Mouse (Mus musculus) right cerebral cortex, postnatal 10 days (tissue): Measurements from ENCODE around the gene Dok3.

Experiments used
- DNase-seq, 2 experiments: peaks; one replicate each; pipeline ENCODE4 v3.0.0; 2021; ENCODE audit warnings: low spot score in 2 of 2

The Dok3 gene

DNA sequence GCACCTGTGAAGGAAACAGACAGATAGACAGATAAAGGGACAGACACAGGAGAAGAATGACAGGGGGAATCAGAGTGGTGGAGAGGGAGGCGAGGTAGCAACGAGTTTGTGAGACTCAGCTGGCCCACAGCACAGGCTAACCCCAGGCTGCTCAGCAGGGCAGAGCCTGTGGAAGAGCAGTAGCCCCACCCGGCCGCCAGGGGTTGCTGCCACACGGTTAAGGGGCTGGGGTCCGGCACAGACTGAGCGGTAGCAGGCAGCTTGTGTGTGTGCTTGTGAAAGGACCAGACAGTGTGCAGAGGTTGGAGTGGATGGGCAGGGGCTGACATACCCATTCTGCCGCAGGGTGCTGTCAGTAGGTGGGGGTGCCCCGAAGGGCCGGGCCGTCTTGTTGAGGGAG lies 21.2 kb downstream of the Dok3 start:
- no peak for DNase-seq

DNA sequence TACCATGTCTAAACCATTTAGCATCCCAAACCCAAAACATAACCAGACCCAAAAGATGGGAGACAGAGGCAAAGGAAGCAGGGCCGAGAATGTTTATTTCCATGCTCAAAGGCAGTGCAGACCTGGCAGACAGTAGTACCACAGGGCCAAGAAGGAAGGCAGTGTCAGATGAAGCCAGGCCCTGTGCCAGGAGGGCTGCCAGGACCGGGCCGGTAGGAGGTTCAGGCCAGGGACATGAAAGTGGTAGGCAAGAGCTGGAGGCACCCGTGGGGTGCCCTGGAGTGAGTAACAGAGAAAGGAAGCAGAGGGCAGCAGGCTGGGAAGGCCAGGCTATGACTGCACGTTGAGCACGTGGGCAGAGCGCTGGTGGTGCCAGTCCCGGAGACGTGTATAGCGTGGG lies 22.4 kb downstream of the Dok3 start:
- DNase-seq: no peak

DNA sequence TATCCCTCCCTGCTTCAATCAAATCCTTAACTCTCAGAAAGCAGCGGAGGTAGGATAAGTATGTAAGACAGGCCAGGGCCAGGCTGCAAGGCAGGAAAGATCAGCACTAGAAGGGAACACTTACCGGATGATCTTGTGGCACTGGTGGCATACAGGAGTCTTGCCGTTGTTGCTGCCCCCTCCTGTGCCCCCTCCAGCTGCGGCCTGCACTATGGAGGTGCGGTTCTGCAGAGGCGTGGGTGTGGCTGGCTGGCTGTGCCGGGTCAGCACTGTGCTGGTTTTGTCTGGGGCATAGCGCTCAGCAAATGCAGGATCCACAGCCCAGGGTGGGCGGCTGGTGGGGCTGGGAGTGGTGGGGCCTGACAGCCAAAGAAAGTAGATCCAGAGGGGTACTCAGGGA lies 23.3 kb downstream of the Dok3 start:
- no peak for DNase-seq

DNA sequence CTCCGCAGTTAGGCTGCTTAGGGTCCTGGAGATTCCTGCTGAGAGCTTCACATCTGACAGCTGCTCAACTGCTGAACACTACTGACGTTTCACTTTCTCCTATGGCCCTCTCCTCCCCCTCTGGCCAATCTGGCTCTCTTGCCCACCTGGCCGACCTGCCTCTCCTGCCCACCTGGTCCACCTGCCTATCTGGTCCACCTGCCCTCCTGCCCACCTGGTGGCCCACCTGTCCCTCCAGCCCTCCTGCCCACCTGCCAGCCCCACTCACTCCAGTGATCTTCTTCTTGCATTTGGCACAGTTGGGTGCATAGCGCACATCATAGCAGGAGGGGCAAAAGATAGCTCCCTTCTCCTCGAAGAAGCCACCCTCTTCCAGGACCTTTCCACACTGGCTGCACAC lies 24.7 kb downstream of the Dok3 start:
- DNase-seq: no peak

DNA sequence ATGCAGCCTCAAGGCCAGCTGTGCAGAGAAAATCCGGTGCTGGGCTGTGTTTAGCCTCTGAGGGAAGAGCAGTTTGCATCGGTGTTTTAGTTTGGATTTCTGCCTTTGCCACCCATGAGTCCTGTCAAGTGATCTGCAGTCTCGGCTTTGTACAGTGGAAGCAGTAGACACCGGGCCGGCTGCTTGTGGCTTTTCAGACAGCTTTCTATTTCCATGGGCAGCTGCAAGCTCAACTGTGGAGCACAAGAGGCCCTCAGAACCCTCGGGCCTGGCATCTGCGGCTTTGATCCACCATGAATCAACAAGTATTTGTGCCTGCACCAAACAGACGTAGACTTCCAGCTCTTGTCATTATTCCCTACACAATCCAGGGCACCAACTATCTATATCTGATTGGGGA lies 26.7 kb downstream of the Dok3 start:
- DNase-seq: peak; percentile 56 to 69

DNA sequence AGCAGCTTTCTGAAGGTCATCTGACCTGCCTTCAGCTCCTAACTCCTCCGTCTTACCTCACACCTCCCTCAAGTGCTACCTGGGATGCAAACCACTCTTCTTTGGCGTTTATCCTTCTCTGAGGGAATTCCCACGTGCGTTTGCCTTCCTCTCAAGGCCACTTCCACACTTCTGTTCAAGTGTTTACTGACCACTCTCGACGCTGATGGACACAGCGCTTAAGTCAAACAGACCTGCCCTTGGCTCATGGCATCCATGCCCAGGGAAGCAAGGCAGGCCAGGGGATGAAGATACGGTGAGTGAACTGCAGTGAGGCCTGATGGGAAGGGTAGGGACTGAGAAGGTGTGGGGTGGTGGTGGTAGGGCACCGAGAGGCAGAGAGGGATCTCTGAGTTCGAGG lies 28.5 kb downstream of the Dok3 start:
- DNase-seq: no peak

DNA sequence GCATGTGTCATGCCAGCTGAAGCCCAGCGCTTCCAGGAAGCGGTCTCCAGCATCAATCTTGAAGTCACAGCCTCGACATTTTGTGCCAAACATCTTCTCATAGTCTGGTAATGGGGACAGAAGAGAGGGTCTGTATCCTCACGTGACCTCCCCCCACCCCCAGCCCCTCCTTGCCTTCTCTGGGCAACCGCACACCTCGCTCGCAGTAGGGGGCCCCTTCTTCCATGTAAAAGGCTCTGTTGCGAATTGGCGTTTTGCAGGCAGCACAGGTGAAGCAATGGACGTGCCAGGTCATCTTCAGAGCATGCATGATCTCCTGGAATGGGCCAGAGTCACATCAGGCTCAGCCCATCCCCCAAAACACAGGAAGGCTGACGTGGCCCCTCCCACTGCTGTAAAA lies 30.2 kb downstream of the Dok3 start:
- no peak for DNase-seq

DNA sequence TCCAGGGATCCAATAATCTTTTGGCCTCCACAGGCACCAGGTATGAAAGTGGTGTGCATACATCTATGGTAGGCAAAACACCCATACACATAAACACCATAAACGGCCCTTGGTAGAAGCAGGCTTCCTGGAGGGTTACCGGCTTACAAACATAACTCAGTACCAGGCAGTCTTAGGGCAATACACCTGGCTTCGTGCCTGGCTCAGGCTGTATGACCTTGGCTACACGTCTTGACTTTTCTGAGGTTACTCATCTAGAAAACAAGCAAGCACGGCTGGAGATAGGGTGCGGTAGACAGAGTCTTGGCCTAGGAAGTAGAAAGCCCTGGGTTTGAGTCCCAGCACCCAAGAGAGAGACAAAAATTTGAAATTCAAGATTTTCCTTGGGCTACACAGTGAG lies 32.4 kb downstream of the Dok3 start:
- DNase-seq: no peak

DNA sequence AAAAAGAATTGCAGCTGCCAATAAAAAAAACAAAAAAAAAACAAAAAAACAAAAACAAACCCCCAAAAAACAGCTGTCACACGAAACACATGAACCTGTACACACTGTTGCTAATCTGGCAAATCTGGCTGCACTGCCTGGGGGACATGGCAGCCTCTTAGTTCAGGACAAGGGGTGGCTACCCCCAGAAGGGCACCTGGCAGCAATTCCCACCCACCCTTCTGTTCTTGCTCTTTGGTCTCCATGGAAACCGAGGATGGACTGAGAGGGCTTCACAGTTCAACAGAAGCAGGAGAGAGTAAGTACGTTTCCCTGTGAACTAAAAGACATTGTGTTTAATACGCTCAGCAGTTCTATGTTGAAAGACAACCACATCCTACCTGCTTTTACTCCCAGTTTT lies 33.4 kb downstream of the Dok3 start:
- no peak for DNase-seq

DNA sequence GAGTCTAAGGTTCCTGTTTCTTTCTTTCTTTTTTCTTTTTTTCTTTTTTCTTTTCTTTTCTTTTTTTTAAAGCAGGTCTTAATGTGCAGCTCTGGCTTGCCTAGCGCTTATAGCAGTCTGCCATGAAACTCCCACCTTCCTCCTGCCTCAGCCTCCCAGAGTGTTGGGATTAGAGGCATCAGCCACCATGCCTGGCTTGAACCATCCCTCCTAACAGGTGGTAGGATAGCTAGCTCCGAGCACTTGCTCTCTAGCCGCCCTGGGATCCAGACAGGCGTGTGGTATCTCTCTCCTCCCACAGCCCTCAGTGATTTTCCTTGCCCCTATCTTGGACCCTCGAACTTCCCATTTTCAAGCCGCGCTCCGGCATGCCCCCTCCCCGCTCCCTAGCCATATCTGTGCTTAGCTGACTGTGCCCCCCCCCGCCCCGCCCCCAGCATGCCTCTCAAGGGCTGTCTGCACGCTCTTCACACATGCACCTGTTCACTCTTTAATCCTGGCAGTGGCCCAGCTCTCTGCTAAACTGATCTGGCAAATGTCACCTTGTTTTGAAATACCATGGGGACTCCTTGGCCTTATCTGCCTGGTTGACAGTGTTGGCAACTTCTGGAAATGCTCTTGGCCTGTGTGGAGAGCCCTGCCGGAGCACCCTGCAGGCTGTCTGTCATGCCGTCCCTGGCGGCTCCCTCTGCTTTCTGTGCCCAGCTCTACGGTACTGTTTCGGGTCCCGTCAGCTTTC lies 34.0 kb downstream of the Dok3 start:
- peak in 1 of 2 experiments; percentile 56 for DNase-seq

DNA sequence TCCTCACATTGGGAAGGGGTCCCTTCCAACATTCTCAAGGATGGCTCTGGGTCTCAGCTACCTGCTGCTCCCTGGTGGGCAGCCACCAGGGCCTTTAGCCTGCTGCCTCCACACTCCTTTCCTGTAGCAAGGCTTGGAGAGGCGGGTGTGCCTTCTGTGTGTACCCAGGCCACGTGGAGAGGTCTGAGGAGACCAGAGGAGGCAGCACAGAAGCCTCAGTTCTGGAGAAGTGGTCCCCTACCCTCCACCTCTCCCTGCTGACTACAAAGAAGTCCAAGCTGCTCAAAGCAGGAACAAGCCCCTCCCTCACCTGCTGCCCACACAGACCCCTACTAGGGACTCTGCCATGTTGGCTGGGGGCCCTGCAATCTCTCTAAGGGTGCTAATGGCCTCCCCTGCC lies 34.8 kb downstream of the Dok3 start:
- no peak for DNase-seq

DNA sequence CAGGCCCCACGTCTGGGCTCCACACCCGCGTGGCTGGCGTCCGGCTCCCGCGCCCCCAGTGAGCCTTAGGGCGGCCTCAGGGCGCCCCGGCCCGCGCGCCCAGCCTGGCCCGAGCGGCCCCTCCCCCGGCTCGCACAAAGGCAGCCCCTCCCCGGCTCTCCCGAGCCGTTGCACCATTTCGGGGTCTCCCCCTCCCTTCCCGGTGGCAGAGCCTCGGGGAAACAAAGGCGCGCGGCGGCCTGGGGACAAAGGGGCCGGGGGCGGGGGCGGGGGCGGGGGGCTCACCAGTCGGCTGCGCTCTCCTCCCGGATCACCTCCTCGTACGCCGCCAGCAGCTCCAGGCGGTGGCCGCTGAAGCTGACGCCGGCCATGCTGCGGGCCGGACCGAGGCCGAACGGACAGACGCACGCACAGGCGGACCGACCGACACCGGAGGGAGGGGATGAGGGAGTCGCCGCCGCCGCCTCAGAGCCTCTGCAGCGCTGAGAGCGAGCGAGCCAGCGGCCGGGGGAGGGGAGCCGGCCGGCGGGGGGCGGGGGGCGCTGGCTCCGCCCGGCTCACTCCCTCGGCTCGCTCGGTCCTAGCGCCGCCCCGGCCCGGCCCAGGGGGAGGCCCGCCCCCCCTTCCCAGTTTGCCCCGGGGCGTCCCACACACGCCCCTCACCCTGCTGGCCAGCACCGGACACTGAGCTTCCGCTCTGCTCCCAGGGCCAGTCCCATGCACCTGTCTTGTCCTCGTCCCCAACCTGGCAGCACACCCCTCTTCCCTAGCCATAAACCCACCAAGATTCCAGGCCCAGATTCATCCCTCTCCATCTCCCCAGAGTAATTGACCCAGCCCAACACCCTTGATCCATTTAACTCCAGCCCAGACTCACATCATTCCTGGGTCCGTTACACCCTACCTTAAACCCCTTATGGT lies 41.3 kb downstream of the Dok3 start, which contains the start of gene Dbn1:
TSS of gene Dbn1 (minus strand) at position 534 of the 921 bp plus-strand sequence.
- DNase-seq: peak; percentile 76

DNA sequence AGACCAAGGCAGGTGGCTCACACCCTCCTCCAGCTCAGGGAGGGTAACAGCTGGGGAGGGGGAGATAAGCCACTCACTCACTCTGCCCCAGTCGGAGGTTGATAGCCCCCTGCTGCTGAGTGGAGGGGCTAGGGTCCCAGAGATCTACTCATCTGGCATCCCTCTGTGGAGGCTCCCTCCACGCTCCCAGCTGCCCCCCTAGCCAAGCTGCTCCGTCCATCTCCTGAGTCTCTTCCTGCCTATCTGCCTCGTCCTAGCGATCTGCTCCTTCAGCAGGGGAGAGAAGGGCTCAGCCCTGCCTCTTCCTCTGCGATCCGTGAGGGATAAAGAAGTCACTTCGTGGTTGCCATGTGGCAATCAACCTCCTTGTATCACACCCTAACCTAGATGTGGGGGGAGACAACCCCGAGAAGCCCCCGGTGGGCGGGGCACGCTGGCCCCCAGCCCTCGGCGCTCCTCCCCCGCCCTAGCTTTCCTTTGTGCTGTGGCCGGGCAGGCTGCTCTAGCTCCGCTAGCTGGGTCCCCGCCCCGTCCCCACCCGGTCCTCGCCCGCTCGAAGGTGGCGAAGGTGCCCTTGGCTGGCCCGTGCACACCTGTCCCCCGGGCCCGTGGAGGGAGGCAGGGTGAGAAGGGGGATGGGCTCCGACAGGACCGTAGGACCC lies 42.0 kb downstream of the Dok3 start:
- no peak for DNase-seq

DNA sequence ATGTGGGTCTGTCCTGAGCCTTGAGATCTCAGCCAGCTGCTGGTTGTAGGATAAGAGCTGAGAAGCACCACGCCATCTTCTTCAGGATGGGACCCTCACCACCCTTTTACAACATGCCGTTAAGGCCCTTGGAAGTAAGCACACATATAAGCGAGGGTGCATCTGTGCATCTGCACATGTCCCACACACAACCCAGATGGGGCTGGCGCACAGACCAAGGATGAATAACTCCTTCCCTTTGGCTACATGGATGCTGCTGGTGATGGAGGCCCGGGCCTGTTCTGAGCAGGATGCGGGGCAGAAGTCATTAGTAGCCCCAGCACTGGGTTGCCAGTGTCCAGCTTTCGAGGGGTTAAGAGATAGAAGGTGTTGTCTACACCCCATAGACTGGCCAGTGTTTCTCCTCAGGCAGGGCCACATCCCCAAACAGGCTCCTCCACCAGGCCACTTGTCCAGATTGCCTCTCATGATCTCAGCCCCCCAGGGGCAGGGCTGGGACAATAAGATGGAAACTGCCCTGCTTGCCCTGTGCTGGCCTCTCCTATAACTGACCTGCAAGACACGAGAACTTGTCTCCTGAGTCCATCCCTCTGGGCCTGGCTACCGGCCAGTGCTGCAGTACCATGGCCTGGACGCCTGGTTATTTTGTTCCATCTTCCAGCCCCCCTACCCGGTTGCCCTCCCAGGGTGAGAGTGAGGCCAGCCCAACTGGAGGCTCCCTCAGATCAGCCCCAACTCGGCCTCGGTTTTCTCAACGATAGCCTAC lies 42.9 kb downstream of the Dok3 start:
- no peak for DNase-seq

DNA sequence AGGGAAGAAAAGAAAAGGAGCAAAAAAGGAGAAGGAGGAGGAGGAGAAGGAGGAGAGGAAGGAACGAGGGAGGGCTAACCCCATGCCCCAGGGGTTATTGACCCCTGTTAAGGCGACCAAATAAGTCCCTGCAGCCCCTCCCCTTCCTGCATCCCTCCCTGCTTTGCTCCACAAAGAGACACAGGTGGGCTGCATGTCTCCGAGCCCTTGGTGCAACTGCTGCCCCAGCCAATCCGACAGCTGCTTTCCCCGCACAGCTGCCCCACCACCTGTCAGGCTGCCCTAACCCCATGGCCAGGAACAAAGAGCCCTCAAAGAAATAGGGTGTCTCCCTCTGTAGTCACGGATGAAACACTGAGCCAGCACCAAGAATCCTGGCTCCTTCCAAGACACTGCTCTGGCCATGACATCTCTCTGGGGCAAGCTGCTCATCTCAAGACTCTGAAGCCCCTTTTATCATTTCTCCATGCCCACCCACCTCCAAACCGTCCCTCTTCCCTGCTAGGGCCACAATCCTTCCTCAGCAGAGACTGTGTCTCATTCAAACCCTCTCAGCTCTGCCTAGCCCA lies 44.5 kb downstream of the Dok3 start:
- no peak for DNase-seq

DNA sequence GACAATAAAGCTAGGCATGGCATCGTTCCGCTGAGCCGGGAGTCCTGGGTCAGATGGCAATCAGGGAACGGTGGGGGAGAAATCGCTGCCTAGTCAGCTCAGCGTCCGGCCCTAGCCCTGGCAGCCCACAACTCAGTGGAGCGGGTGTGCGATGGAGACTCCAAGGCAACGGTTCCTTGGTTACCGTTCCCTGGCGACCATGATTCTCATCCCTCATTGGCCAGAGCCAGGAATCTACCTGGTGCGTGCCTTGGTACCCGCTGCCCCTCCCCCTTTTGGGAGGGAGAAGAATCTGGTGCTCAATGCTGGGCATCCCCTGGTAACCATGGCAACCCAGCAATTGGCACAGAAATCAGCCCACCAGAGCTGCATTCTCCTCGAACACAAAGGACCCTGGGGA lies 45.5 kb downstream of the Dok3 start:
- peak; percentile 98 to 99 for DNase-seq

DNA sequence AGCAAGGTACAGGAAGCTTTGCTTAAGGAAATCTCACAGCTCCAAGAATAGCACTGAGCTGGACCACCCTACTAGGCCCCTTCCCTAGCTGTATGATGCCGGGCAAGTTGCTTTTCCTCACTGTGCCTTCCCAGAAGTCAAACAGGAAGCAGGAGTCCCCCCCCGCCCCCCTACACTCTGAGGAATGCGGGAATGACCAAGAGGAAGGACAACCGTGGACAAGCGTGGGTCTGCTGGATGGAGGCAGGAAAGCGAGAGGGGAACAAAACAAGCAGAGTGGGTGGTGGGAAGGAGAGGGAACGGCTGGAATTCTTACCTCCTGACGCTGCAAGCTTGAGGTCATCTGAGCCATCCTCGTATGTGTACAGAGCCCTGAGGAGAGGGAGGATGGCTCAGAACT lies 46.0 kb downstream of the Dok3 start:
- no peak for DNase-seq

DNA sequence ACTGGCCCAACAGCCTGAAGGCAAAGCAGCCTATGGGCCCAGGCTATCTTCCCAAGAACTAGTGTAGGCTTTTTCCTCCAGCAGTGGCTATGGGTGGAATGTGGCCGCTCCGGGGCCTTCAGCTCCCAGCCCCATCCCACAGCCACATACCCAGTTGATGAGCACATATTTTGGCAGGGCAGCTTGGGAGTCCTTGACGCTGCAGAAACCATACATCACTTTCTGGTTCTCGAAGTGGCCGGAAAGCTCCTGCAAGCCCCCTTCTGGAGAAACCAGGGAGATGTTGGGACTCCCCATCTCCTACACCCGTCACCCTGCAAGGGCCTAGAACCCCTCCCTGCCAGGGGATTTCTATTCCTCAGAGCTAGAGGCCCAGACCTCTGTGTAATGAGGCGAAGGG lies 46.6 kb downstream of the Dok3 start:
- DNase-seq: no peak

DNA sequence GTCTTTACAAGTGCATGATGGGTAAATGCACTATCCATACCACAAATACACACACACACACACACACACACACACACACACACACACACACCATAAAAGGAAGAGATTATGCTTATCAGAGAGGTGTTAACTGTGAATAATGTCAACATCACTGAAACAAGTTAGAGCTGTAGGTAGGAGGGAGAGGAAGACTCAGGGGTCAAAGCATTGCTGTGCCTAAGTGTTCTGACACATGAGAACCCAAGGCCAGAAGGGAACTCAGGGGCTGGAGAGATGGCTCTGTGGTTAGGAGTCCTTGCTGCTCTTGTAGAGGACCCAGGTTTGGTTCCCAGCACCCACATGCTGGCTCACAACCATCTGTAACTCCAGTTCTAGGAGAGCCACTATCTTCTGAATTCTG lies 49.2 kb downstream of the Dok3 start:
- DNase-seq: no peak

DNA sequence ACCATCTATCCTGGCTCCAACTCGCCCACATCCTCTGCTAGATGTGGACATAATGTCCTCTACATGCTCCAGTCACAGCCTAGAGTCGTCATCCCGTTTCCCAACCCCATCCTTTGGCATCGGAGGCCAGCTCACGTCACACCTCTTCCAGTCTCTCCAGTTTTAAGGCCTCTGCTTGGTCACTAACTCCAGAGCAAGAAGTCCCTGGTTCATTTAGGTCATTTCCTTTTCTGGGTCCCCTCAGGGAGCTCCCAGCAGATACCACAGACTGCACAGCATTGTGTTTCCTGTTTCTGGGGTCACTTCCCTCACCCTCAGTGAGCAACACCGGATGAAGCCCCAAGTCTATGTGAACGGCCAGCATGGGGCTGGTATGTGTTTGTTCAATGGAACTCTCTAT lies 50.1 kb downstream of the Dok3 start:
- DNase-seq: no peak

DNA sequence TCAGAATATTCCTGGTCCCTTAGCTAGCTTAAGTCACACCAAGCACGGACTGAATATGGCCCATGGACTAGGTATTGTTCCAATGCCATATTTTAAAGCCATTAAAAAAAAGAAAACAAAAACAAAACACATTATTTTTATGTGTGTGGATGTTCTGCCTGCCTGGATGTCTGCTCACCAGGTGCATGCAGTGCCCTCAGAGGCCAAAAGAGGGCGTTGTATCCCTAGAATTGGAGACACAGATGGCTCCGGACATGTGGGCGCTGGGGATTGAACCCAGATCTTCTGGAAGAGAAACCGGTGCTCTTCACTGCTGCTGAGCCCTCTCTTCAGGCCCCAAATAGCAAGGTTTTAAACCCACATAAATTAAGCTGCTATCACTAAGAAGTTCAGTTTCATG lies 51.1 kb downstream of the Dok3 start:
- DNase-seq: no peak
